Mouse (Mus musculus) E14TG2a.4 (cell line): ENCODE measurements around the gene Gm28778.
A peak's percentile ranks its signal among the peaks of the same experiment; 100 is the strongest.

Experiments
- CTCF ChIP-seq: conservative IDR thresholded peaks from 2 replicates; pipeline ENCODE4 v1.5.1; 2014; ENCODE audit warnings: low read length
- NANOG ChIP-seq: IDR thresholded peaks from 2 replicates; pipeline ENCODE4 v1.6.1; 2014; ENCODE audit warnings: borderline replicate concordance, low read length, mixed read lengths
- POU5F1 ChIP-seq: IDR thresholded peaks from 2 replicates; pipeline ENCODE4 v1.6.1; 2014; ENCODE audit warnings: low read length, borderline replicate concordance

- TF ChIP-seq CTCF, result peak; percentile 27; the same call in 1 of the 2 replicates
- no peak for TF ChIP-seq NANOG
- no peak for TF ChIP-seq POU5F1
Observed at GRCm38 (mm10) chr1:53272646-53273045, 24.3 kb upstream of the Gm28778 start.
